In genomic region chr5:24591796-24592470, GRCm38 (mm10) we compare ENCODE assay signal across 9 mouse cellular contexts. TPM values are rescaled to one million over a fixed set of nuclear protein-coding genes. Genes with fewer than 3 reads are reported as not detected.
DNase-seq lines count a peak whose midpoint lies in the region; ATAC-seq and TF ChIP-seq lines count a peak whose summit lies in the region.
"Had no signal": no experiment of that assay in that cellular context is flagged by ENCODE, and none has a peak within 500 bp of the region (broad histone marks: within the 10 kb centered on the region; RNA-seq: fewer than 3 reads in every experiment).

No protein-coding gene starts in this region.

- peaks cover 8% of the 10 kb centered on the region for H3K4me1 ChIP-seq in embryonic facial prominence, embryonic 14.5 days (ENCODE audit: control insufficient read depth, insufficient read depth, low read length)
- peaks cover 25% of the 10 kb centered on the region for H3K4me1 ChIP-seq in intestine, embryonic 15.5 days (replicated peaks)
- peaks cover 31% of the 10 kb centered on the region for H3K4me1 ChIP-seq in liver, embryonic 16.5 days (ENCODE audit: control insufficient read depth, low read depth, low read length)

- WGBS in embryonic facial prominence, embryonic 14.5 days = 52% methylated on average over 21 of the region's 24 CpGs
- 48% methylated on average over 24 of the region's 24 CpGs for WGBS in intestine, embryonic 15.5 days
- 19% methylated on average over 24 of the region's 24 CpGs for WGBS in liver, embryonic 16.5 days (ENCODE audit: insufficient replicate concordance)

- ATAC-seq in embryonic facial prominence, embryonic 14.5 days (ENCODE audit: low read depth) = no peak
- no peak for ATAC-seq in intestine, embryonic 15.5 days
- ATAC-seq in liver, embryonic 16.5 days (ENCODE audit: low read depth) = no peak

- H3K36me3 ChIP-seq in embryonic facial prominence, embryonic 14.5 days (ENCODE audit: control insufficient read depth, insufficient read depth, low read length) = peaks cover 80% of the 10 kb centered on the region
- H3K36me3 ChIP-seq in intestine, embryonic 15.5 days = peaks cover 21% of the 10 kb centered on the region
- H3K36me3 ChIP-seq in liver, embryonic 16.5 days (ENCODE audit: control insufficient read depth, insufficient read depth) = no peaks in the 10 kb centered on the region; the same call in 1 of the 2 replicates

- H3K9ac ChIP-seq in embryonic facial prominence, embryonic 14.5 days (ENCODE audit: low read depth, low read length) = no peak overlapping the region
- peak overlapping the region; percentile 10 for H3K9ac ChIP-seq in intestine, embryonic 15.5 days
- H3K9ac ChIP-seq in liver, embryonic 16.5 days (ENCODE audit: low read depth, low read length) = no peak overlapping the region

- no peak for DNase-seq in layer of hippocampus, adult 2 months (ENCODE audit: low spot score in 2 of 2)
- no peak for DNase-seq in layer of hippocampus, postnatal 25 days (ENCODE audit: extremely low spot score in 1 of 2, low spot score in 1 of 2)
- DNase-seq in embryonic facial prominence, embryonic 14.5 days (ENCODE audit: low spot score) = no peak
- no peak for DNase-seq in right cerebral cortex, adult 18-20 months
- DNase-seq in spleen, adult 12 weeks (ENCODE audit: low spot score) = no peak
- no peak for DNase-seq in cerebellum, adult 18-20 months

- TF ChIP-seq CTCF in layer of hippocampus, adult 2 months (conservative IDR thresholded peaks at IDR 0.05) = no peak

- H3K4me2 ChIP-seq in embryonic facial prominence, embryonic 14.5 days (ENCODE audit: low read depth, low read length) = peak overlapping the region; percentile 18; the same call in 1 of the 2 replicates
- H3K4me2 ChIP-seq in intestine, embryonic 15.5 days (replicated peaks) = peak overlapping the region; percentile 42
- H3K4me2 ChIP-seq in liver, embryonic 16.5 days (ENCODE audit: low read depth, low read length) = peak overlapping the region; percentile 49

- H3K4me3 ChIP-seq in layer of hippocampus, adult 2 months = no peak overlapping the region; the same call in 1 of the 2 replicates
- no peak overlapping the region for H3K4me3 ChIP-seq in embryonic facial prominence, embryonic 14.5 days (ENCODE audit: low read depth, low read length)
- H3K4me3 ChIP-seq in intestine, embryonic 15.5 days (replicated peaks) = no peak overlapping the region
- H3K4me3 ChIP-seq in liver, embryonic 16.5 days (ENCODE audit: low read depth, low read length) = peak overlapping the region; percentile 29
- H3K4me3 ChIP-seq: neural tube, embryonic 13.5 days had no signal

- H3K9me3 ChIP-seq in embryonic facial prominence, embryonic 14.5 days (ENCODE audit: control insufficient read depth, low read length) = no peaks in the 10 kb centered on the region
- no peaks in the 10 kb centered on the region for H3K9me3 ChIP-seq in intestine, embryonic 15.5 days
- H3K9me3 ChIP-seq in liver, embryonic 16.5 days (replicated peaks; ENCODE audit: control insufficient read depth, low read length) = no peaks in the 10 kb centered on the region
- H3K9me3 ChIP-seq: neural tube, embryonic 13.5 days had no signal

- H3K27ac ChIP-seq in layer of hippocampus, adult 2 months = peak overlapping the region; percentile 47; the same call in 1 of the 2 replicates
- no peak overlapping the region for H3K27ac ChIP-seq in embryonic facial prominence, embryonic 14.5 days (replicated peaks; ENCODE audit: low read depth, low read length)
- H3K27ac ChIP-seq in intestine, embryonic 15.5 days = 0 out of 2 replicates have a peak overlapping the region, but pooled peaks have one; percentile 17
- no peak overlapping the region for H3K27ac ChIP-seq in liver, embryonic 16.5 days (ENCODE audit: low read length)
- H3K27ac ChIP-seq: neural tube, embryonic 13.5 days had no signal

- no peaks in the 10 kb centered on the region for H3K27me3 ChIP-seq in embryonic facial prominence, embryonic 14.5 days (replicated peaks; ENCODE audit: control insufficient read depth, insufficient read depth, low read length)
- no peaks in the 10 kb centered on the region for H3K27me3 ChIP-seq in intestine, embryonic 15.5 days (replicated peaks)
- H3K27me3 ChIP-seq in liver, embryonic 16.5 days (ENCODE audit: control insufficient read depth, insufficient read depth, low read depth, low read length) = peaks cover 19% of the 10 kb centered on the region

RNA-seq across cellular contexts. Expression of gene Chpf2, which starts 5.4 kb away (rescaled TPM):
- 10 to 100 TPM; 63.6 to 66.7 TPM for total RNA-seq in layer of hippocampus, adult 2 months (2021)
- 10 to 100 TPM; 55.5 to 79.0 TPM for total RNA-seq in layer of hippocampus, postnatal 25 days (2021)
- 21.2 and 23.4 TPM in 2 replicates for polyA plus RNA-seq in embryonic facial prominence, embryonic 14.5 days (2014; fragmentation: Nextera tagmentation; extraction: Ambion mirVana)
- 14.7 and 16.0 TPM in 2 replicates for polyA plus RNA-seq in intestine, embryonic 15.5 days (2015; fragmentation: Nextera tagmentation; extraction: Ambion mirVana)
- 10.7 and 11.3 TPM in 2 replicates for polyA plus RNA-seq in liver, embryonic 16.5 days (2015; fragmentation: Nextera tagmentation; extraction: Ambion mirVana)

RNA-seq across cellular contexts. Expression of gene Abcf2, which starts 14.7 kb away (rescaled TPM):
- 10 to 100 TPM; 75.9 to 81.4 TPM for total RNA-seq in layer of hippocampus, adult 2 months (2021)
- 10 to 100 TPM; 72.6 to 80.0 TPM for total RNA-seq in layer of hippocampus, postnatal 25 days (2021)
- polyA plus RNA-seq in embryonic facial prominence, embryonic 14.5 days (2014; fragmentation: Nextera tagmentation; extraction: Ambion mirVana) = 83.7 and 96.3 TPM in 2 replicates
- 86.0 and 87.1 TPM in 2 replicates for polyA plus RNA-seq in intestine, embryonic 15.5 days (2015; fragmentation: Nextera tagmentation; extraction: Ambion mirVana)
- 36.2 and 36.9 TPM in 2 replicates for polyA plus RNA-seq in liver, embryonic 16.5 days (2015; fragmentation: Nextera tagmentation; extraction: Ambion mirVana)

RNA-seq across cellular contexts. Expression of gene Smarcd3, which starts 32.3 kb away (rescaled TPM):
- total RNA-seq in layer of hippocampus, adult 2 months (2021) = 10 to 100 TPM; 88.7 to 90.9 TPM
- 10 to 100 TPM; 91.4 to 93.2 TPM for total RNA-seq in layer of hippocampus, postnatal 25 days (2021)
- 48.9 and 54.7 TPM in 2 replicates for polyA plus RNA-seq in embryonic facial prominence, embryonic 14.5 days (2014; fragmentation: Nextera tagmentation; extraction: Ambion mirVana)
- polyA plus RNA-seq in intestine, embryonic 15.5 days (2015; fragmentation: Nextera tagmentation; extraction: Ambion mirVana) = 15.5 and 18.4 TPM in 2 replicates
- polyA plus RNA-seq in liver, embryonic 16.5 days (2015; fragmentation: Nextera tagmentation; extraction: Ambion mirVana) = 0.55 and 1.3 TPM in 2 replicates

RNA-seq across cellular contexts. Expression of gene 4931409K22Rik, which starts 35.3 kb away (rescaled TPM):
- not detected for total RNA-seq in layer of hippocampus, adult 2 months (2021)
- total RNA-seq in layer of hippocampus, postnatal 25 days (2021) = not detected
- polyA plus RNA-seq in embryonic facial prominence, embryonic 14.5 days (2014; fragmentation: Nextera tagmentation; extraction: Ambion mirVana) = not detected in 2 replicates
- polyA plus RNA-seq in intestine, embryonic 15.5 days (2015; fragmentation: Nextera tagmentation; extraction: Ambion mirVana) = 0.05 and 0.08 TPM in 2 replicates
- polyA plus RNA-seq in liver, embryonic 16.5 days (2015; fragmentation: Nextera tagmentation; extraction: Ambion mirVana) = not detected in 2 replicates

RNA-seq across cellular contexts. Expression of gene Asb10, which starts 51.2 kb away (rescaled TPM):
- total RNA-seq in layer of hippocampus, adult 2 months (2021) = under 1 TPM in 1 of 2 experiments, not detected in 1; 0.31 TPM
- total RNA-seq in layer of hippocampus, postnatal 25 days (2021) = under 1 TPM; 0.27 to 0.52 TPM
- 1.2 and 1.8 TPM in 2 replicates for polyA plus RNA-seq in embryonic facial prominence, embryonic 14.5 days (2014; fragmentation: Nextera tagmentation; extraction: Ambion mirVana)
- polyA plus RNA-seq in intestine, embryonic 15.5 days (2015; fragmentation: Nextera tagmentation; extraction: Ambion mirVana) = 0.33 and 0.40 TPM in 2 replicates
- 0.07 TPM in 1 of 2 replicates, not detected in the other for polyA plus RNA-seq in liver, embryonic 16.5 days (2015; fragmentation: Nextera tagmentation; extraction: Ambion mirVana)

Comparison
In these comparisons a context has a peak if more than half of its experiments do, and no peak if none do; other contexts are left out.
1. H3K27ac ChIP-seq: peak in layer of hippocampus, adult 2 months (single experiment) and intestine, embryonic 15.5 days (single experiment); none in embryonic facial prominence, embryonic 14.5 days (single experiment) and liver, embryonic 16.5 days (single experiment).
2. Peak in every context shown above with its lines, with median percentiles within 50 percentile points of each other: H3K4me2 ChIP-seq.